Mouse (Mus musculus): Measurements from ENCODE around the gene Mapk1ip1l.

DNA sequence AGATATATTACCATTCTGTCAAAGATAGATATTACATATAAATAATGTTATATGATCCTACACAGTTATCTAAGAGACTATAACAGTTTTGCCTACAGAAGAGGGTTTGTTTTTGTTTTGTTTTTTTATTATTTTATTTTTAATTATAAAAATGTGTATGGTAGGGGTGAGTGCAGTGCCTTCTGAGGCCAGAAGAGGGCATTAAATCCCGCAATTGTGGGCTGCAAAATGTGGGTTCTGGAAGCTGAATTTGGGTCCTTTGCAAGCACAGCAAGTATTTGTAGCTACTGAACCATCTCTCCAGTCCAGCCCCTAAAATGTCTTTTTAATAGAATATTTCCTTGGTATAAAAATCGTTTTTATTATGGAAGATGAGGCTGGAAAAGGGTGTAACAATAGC, 19.0 kb upstream of the Mapk1ip1l start:
- TF ChIP-seq CTCF (IDR thresholded peaks at IDR 0.05; ENCODE audit: low read depth, low read length): no peak
- no peak for TF ChIP-seq GATA1 (IDR thresholded peaks at IDR 0.05; ENCODE audit: borderline replicate concordance, low read length)
